Comparison of ENCODE assay signal across 9 mouse cellular contexts in the genomic region with DNA sequence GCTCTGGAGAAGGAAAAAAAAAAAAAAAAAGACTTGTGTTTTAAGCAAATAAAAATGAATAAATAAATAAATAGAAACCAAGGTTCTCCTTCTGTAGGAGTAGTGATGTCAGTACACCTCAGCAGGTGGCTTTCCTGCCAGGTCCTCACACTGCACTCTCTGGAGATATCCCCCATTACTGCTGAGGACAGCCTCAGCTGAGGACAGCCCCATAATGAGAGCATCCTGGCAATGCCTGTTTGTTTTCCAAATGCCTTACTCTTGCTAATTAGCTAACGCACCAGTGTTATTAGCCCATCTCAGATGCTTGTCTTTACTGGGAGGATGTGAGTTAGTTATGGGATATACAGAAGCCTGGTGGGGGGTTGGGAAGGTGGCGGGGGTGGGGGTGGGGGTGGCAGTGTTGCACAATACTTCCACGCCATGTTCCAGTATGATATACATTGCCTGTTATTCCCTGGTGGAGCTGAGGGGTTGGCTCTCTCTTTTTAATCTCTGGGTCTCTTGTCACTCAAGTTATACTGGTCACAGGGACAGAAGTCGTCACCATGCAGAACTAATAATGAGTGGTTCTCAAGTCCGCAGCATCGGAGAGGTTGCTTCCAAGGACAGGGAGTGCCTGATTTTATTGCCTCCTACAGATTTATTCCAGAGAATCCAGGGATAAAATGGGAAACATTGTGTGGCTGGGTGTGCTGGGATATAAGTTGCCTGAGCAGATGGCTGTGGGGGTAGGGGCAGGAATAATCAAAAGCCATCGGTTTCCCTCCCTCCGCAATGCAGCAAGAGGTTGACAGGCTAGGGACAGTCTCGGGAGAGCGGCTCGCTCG.
A peak's percentile ranks its signal among the peaks of the same experiment; 100 is the strongest.
DNase-seq lines count a peak whose midpoint lies in the region; ATAC-seq and TF ChIP-seq lines count a peak whose summit lies in the region.
"Had no signal": no experiment of that assay in that cellular context is flagged by ENCODE, and none has a peak within 500 bp of the region (broad histone marks: within the 10 kb centered on the region; RNA-seq: fewer than 3 reads in every experiment).

No protein-coding gene starts in this region.

- H3K4me2 ChIP-seq in forebrain, postnatal 0 days (ENCODE audit: low read depth) = peak overlapping the region; percentile 29; the same call in 1 of the 2 replicates

- ATAC-seq in forebrain, postnatal 0 days = peak; percentile 66

- H3K27ac ChIP-seq in forebrain, postnatal 0 days (ENCODE audit: low read depth, low read length) = no peak overlapping the region

- DNase-seq in embryo, embryonic 10.5 days (ENCODE audit: low spot score) = peak; percentile 16
- DNase-seq in embryo, embryonic 9.5 days (ENCODE audit: extremely low spot score) = no peak
- peak; percentile 82 for DNase-seq in brain, embryonic 14.5 days (ENCODE audit: low read depth)
- no peak for DNase-seq in forebrain, postnatal 0 days
- peak; percentile 36 for DNase-seq in left cerebral cortex, postnatal 4 days
- DNase-seq in telencephalon, adult 2 months (ENCODE audit: low read depth, low spot score) = peak; percentile 83
- no peak for DNase-seq in adrenal gland, adult 8-10 months
- DNase-seq in lung, postnatal 25 days (ENCODE audit: low spot score) = no peak

- intact Hi-C loops in left cerebral cortex, postnatal 4 days (cut with DNase I) = no loop called here

- H3K9ac ChIP-seq in forebrain, postnatal 0 days = peak overlapping the region; percentile 28; the same call in 1 of the 2 replicates

- WGBS in forebrain, postnatal 0 days = 7% methylated on average over 12 of the region's 12 CpGs

- H3K36me3 ChIP-seq in forebrain, postnatal 0 days (ENCODE audit: insufficient read depth) = no peaks in the 10 kb centered on the region

- 0 out of 2 replicates have a peak, but pooled peaks cover 7% of the 10 kb centered on the region for H3K4me1 ChIP-seq in forebrain, postnatal 0 days (ENCODE audit: insufficient read depth)
- H3K4me1 ChIP-seq: megakaryocyte, embryonic 14.5 days had no signal

- peak overlapping the region; percentile 14; the same call in 1 of the 2 replicates for H3K4me3 ChIP-seq in forebrain, postnatal 0 days (ENCODE audit: low read depth, low read length)
- H3K4me3 ChIP-seq: megakaryocyte, embryonic 14.5 days had no signal

- no peaks in the 10 kb centered on the region for H3K9me3 ChIP-seq in forebrain, postnatal 0 days (ENCODE audit: low read length)

- TF ChIP-seq CTCF in brain, embryonic 14.5 days (IDR thresholded peaks at IDR 0.05; ENCODE audit: borderline replicate concordance, extremely low read depth, insufficient read depth, insufficient read length) = no peak
- no peak for TF ChIP-seq CTCF in forebrain, postnatal 0 days (IDR thresholded peaks at IDR 0.05; ENCODE audit: low read depth)

- no peaks in the 10 kb centered on the region for H3K27me3 ChIP-seq in forebrain, postnatal 0 days (ENCODE audit: insufficient read depth, low read length)
- H3K27me3 ChIP-seq: megakaryocyte, embryonic 14.5 days had no signal

- TF ChIP-seq POLR2A in brain, embryonic 14.5 days (IDR thresholded peaks at IDR 0.05; ENCODE audit: borderline replicate concordance, extremely low read depth, insufficient read depth, insufficient read length, poor library complexity, severe bottlenecking) = no peak

Comparison
In these comparisons a context has a peak if more than half of its experiments do, and no peak if none do; other contexts are left out.
1. DNase-seq: peak in embryo, embryonic 10.5 days (single experiment), brain, embryonic 14.5 days (single experiment), left cerebral cortex, postnatal 4 days (single experiment) and telencephalon, adult 2 months (single experiment); none in embryo, embryonic 9.5 days (single experiment), forebrain, postnatal 0 days (single experiment), adrenal gland, adult 8-10 months (single experiment) and lung, postnatal 25 days (single experiment).